Mouse (Mus musculus) E14TG2a.4 (cell line): ENCODE results near the gene Ptch1.

Source experiments
- CTCF ChIP-seq: conservative IDR thresholded peaks from 2 replicates; pipeline ENCODE4 v1.5.1; 2014; ENCODE audit warnings: low read length
- NANOG ChIP-seq: IDR thresholded peaks from 2 replicates; pipeline ENCODE4 v1.6.1; 2014; ENCODE audit warnings: borderline replicate concordance, low read length, mixed read lengths

DNA sequence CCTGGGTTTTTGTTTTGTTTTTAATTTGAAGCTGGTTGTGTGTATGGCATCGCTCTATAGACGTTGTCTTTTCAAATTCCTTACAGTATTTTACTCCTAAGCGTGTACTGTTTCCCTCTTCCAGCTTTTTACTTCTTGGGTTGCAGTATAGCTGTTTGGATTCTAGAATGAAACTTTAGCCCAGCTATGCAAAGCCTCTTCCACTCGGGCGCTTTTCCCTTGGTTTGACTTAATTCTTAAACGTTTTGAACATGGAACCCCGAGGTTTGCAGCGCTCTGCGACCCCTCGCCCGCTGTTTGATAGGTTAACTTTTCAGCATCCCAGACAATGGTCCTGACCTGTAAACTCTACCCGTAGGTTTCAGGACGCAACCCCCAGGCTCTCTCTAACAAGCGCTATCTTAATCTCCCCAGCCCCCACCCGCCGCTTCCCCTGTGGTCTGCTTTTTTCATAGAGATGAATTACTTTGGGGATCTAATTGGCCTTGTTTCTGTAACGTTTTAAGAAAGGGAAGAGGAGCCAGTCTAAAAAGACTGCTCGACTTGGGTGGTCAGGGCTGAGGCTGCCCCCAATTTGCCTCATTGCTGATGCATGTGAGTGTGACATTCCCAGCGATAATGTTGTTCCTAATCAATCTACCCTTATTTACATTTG lies 4.5 kb downstream of the Ptch1 start:
- TF ChIP-seq CTCF: no peak
- TF ChIP-seq NANOG: peak; percentile 88
